Mouse (Mus musculus): Measurements from ENCODE around the gene Mast4.

DNA sequence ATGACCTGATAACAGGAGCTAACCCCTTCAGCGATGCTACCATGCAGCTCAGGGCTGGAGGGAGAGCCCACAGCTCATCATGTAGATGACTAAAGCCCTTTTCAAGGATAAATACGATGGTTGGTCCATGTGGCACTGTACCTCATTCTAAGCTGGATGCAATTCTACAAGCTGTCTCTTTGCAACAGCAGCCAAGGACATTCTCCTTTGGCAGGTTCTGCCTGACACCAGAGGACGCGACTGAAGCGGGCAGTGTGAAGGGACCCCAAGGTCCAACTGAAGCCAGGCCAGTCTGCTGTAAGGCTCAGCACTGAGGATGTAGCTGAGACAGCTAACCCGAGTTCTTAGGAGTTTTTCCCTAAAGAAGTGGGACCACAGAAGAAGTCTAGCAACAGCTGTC lies 576.3 kb downstream of the Mast4 start:
- no peak for TF ChIP-seq CTCF (IDR thresholded peaks at IDR 0.05)
- TF ChIP-seq EP300 (IDR thresholded peaks at IDR 0.05; ENCODE audit: insufficient read depth, low read depth, low read length): no peak
- no peak for TF ChIP-seq POLR2A (IDR thresholded peaks at IDR 0.05; ENCODE audit: insufficient read depth, low read depth, low read length)

All from heart, adult 2 months (tissue).